Comparison of ENCODE assay signal across 14 mouse cellular contexts in the genomic region with DNA sequence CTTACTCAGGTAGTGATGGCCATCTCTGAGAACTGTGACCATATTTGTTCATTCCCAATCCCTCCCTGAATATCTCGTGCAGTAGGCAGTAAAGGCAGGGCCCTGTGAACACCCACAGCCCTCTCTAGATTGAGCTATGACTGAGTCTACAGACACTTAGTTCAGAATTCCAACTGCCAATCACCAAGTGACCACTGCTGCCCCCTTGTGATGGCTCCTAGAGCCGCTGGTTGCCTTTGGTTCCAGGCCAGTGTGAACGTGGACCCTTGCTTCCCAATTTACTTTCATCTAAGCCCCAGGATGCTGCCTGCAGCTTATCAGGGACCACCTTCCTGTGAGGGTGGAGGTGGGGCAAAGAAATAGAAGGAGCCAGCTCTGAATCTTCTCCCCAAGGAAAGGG.
DNase-seq lines count a peak whose midpoint lies in the region; ATAC-seq and TF ChIP-seq lines count a peak whose summit lies in the region.
"Had no signal": no experiment of that assay in that cellular context is flagged by ENCODE, and none has a peak within 500 bp of the region (broad histone marks: within the 10 kb centered on the region; RNA-seq: fewer than 3 reads in every experiment).

No protein-coding gene starts in this region.

- no peak overlapping the region for H3K4me2 ChIP-seq in liver, embryonic 14.5 days (ENCODE audit: low read depth)
- no peak overlapping the region for H3K4me2 ChIP-seq in liver, embryonic 12.5 days
- H3K4me2 ChIP-seq: heart, embryonic 15.5 days; lung, embryonic 15.5 days had no signal

- no peak overlapping the region for H3K9ac ChIP-seq in liver, embryonic 14.5 days (replicated peaks)
- H3K9ac ChIP-seq in liver, embryonic 12.5 days: no peak overlapping the region
- H3K9ac ChIP-seq: heart, embryonic 15.5 days; lung, embryonic 15.5 days had no signal

- no peak for ATAC-seq in liver, embryonic 14.5 days (ENCODE audit: insufficient read depth)
- ATAC-seq in liver, embryonic 12.5 days: no peak
- ATAC-seq in inflammation-experienced regulatory T-cells, adult 6 months: no peak
- ATAC-seq: midbrain, embryonic 16.5 days had no signal

- peak; percentile 19; the same call in 1 of the 2 replicates for TF ChIP-seq CTCF in gastrocnemius, adult 2 months (IDR thresholded peaks at IDR 0.05)
- TF ChIP-seq CTCF in liver, embryonic 14.5 days (IDR thresholded peaks at IDR 0.05; ENCODE audit: low read depth): peak; percentile 70
- TF ChIP-seq CTCF in E14TG2a.4 (conservative IDR thresholded peaks at IDR 0.05; ENCODE audit: low read length): peak; percentile 24
- TF ChIP-seq CTCF in brain, embryonic 14.5 days (IDR thresholded peaks at IDR 0.05; ENCODE audit: borderline replicate concordance, extremely low read depth, insufficient read depth, insufficient read length): peak; percentile 42; the same call in 1 of the 2 replicates

- H3K27me3 ChIP-seq in liver, embryonic 14.5 days (ENCODE audit: control insufficient read depth, insufficient read depth, low read length): no peaks in the 10 kb centered on the region
- H3K27me3 ChIP-seq in liver, embryonic 12.5 days (replicated peaks): no peaks in the 10 kb centered on the region
- no peaks in the 10 kb centered on the region for H3K27me3 ChIP-seq in E14TG2a.4 (ENCODE audit: insufficient read depth, low read length)
- H3K27me3 ChIP-seq: heart, embryonic 15.5 days; lung, embryonic 15.5 days had no signal

- H3K9me3 ChIP-seq in liver, embryonic 14.5 days (ENCODE audit: control insufficient read depth, low read length): no peaks in the 10 kb centered on the region
- no peaks in the 10 kb centered on the region for H3K9me3 ChIP-seq in liver, embryonic 12.5 days (replicated peaks)
- no peaks in the 10 kb centered on the region for H3K9me3 ChIP-seq in E14TG2a.4 (ENCODE audit: low read length)
- H3K9me3 ChIP-seq: heart, embryonic 15.5 days; lung, embryonic 15.5 days had no signal

- H3K36me3 ChIP-seq in liver, embryonic 14.5 days (replicated peaks; ENCODE audit: control insufficient read depth, insufficient read depth, low read depth): no peaks in the 10 kb centered on the region
- no peaks in the 10 kb centered on the region for H3K36me3 ChIP-seq in liver, embryonic 12.5 days
- H3K36me3 ChIP-seq in E14TG2a.4 (ENCODE audit: insufficient read depth, low read length): no peaks in the 10 kb centered on the region
- H3K36me3 ChIP-seq: heart, embryonic 15.5 days; lung, embryonic 15.5 days had no signal

- TF ChIP-seq POLR2A in brain, embryonic 14.5 days (IDR thresholded peaks at IDR 0.05; ENCODE audit: borderline replicate concordance, extremely low read depth, insufficient read depth, insufficient read length, poor library complexity, severe bottlenecking): no peak

- H3K27ac ChIP-seq in gastrocnemius, adult 2 months: no peak overlapping the region
- no peak overlapping the region for H3K27ac ChIP-seq in liver, embryonic 14.5 days
- H3K27ac ChIP-seq in liver, embryonic 12.5 days: no peak overlapping the region
- H3K27ac ChIP-seq: heart, embryonic 15.5 days; lung, embryonic 15.5 days had no signal

- no peak overlapping the region for H3K4me3 ChIP-seq in gastrocnemius, adult 2 months
- no peak overlapping the region for H3K4me3 ChIP-seq in liver, embryonic 14.5 days (ENCODE audit: insufficient read depth in 1 of 2, low read depth in 2 of 2, low read length in 2 of 2)
- H3K4me3 ChIP-seq in liver, embryonic 12.5 days: no peak overlapping the region
- no peak overlapping the region for H3K4me3 ChIP-seq in E14TG2a.4 (replicated peaks; ENCODE audit: low read length)
- H3K4me3 ChIP-seq: heart, embryonic 15.5 days; lung, embryonic 15.5 days had no signal

- H3K4me1 ChIP-seq in liver, embryonic 14.5 days (replicated peaks; ENCODE audit: control insufficient read depth in 2 of 2, insufficient read depth in 2 of 2, low read length in 1 of 2): no peaks in the 10 kb centered on the region
- H3K4me1 ChIP-seq in liver, embryonic 12.5 days: no peaks in the 10 kb centered on the region
- no peaks in the 10 kb centered on the region for H3K4me1 ChIP-seq in E14TG2a.4 (replicated peaks; ENCODE audit: low read depth, low read length)
- H3K4me1 ChIP-seq: heart, embryonic 15.5 days; lung, embryonic 15.5 days had no signal

- DNase-seq in gastrocnemius, adult 2 months: no peak
- DNase-seq in gastrocnemius, postnatal 10 days: no peak
- no peak for DNase-seq in liver, embryonic 14.5 days (ENCODE audit: low read depth in 3 of 3, low spot score in 3 of 3)
- no peak for DNase-seq in brain, embryonic 14.5 days (ENCODE audit: low read depth)
- no peak for DNase-seq in right cerebral cortex, adult 2 months (ENCODE audit: low spot score in 2 of 2)
- DNase-seq: cerebellum, postnatal 36 days; gastrocnemius, postnatal 14 days; right cerebral cortex, postnatal 4 days had no signal

- intact Hi-C loops in gastrocnemius, adult 2 months (cut with DNase I): no loop called here

- 24% methylated on average over 3 of the region's 3 CpGs for WGBS in liver, embryonic 14.5 days (ENCODE audit: insufficient replicate concordance)
- WGBS in liver, embryonic 12.5 days (ENCODE audit: insufficient replicate concordance): 29% methylated on average over 3 of the region's 3 CpGs

- TF ChIP-seq EP300 in liver, embryonic 14.5 days (IDR thresholded peaks at IDR 0.05; ENCODE audit: low read depth): no peak

Comparison
In these comparisons a context has a peak if more than half of its experiments do, and no peak if none do; other contexts are left out.
1. CTCF ChIP-seq: peak in every context shown above with its lines; median percentile 70 in liver, embryonic 14.5 days; 42 in brain, embryonic 14.5 days; 24 in E14TG2a.4; 19 in gastrocnemius, adult 2 months.